Mouse (Mus musculus): ENCODE measurements around the gene Elk4.

Elk4 gene

DNA sequence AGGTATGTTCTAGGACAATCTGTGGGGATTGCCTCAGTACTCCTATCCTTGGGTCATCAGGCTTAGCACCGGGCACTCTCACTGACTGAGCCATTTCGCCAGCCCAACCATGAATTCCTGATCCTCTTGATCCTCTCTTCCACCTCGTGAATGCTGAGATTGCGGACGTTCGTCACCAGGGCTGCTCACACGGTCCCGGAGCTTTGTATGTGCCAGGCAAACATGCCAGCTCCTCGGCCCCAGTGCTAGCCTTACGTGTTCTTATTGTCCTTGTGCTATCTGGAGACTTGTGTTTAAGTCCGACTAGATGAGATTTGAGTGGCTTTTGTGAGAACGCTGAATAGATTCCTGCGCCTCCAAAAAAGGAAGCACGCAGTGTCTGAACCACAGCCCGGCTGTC is 20.0 kb upstream of the Elk4 start:
- no peak for DNase-seq (ENCODE audit: low spot score)

DNA sequence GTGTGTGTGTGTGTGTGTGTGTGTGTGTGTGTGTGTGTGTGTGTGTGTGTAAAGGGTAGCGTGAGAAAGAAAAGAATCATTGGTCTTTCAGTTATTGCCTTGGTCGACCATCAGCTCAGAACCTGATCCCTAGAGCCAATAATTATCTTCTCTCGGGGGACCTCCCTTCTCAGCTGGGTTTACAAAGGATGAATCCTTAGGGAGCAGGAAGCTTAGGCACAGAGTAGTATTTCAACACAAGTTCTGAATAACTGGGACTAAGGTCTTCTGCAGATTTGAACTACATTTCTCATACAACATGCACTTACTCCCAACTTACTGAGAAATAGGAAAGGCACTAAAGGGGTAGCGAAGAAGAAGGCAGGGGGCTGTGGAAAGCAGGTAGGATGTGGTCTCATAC is 17.9 kb upstream of the Elk4 start:
- no peak for DNase-seq (ENCODE audit: low spot score)

DNA sequence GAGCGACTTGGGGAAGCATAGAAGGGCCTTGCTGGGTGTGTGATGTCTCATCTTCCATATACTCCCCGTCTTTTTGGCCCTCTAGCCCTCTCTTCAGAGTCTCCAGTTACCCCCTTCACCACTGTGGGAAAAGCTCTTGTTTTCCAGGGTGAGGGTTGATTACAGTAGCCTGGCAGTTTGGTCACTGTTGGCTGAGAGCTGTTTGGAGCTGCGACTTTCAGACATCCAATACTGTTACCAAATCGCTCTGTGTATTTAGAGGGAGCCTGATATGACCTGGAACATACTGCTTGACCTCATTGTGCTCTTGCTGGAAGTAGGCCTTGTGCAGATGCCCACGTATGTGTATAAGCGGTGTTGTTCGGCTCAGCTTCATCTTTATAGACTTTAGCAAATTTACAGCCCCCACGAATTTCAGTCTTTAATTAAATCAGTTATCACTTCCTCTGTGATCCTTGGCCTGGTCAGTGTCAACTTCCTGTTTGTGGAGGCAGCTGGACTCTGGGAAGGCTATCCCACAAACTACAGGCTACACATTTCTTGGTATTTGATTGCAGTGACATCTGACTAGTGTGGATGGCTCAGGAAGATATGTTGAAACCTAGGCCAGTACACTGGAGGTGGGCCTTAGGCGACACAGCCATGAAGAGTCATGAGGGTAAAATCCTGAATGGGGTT is 17.2 kb upstream of the Elk4 start:
- DNase-seq (ENCODE audit: low spot score), result no peak

DNA sequence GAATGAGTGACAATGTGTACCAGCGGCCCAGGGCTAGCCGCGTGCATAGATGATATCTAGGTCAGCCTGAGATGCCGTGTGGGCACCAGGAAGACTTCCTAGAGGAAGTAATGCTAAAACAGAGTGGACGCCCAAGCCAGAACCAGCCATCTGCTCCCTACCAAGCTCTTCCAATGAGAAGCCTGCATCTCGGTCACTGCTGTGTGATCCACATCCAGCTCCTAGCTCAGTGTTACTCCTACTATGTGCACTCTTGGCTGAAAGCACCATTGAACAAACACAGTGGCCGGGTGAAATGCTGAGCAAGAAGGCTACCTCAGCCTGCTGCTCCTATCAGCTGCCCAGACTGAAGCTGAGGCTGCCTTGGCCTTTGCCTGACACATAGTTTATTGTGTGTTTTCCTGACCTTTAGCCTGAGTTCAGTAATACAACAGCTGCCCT is 14.8 kb upstream of the Elk4 start:
- DNase-seq (ENCODE audit: low spot score), result no peak

DNA sequence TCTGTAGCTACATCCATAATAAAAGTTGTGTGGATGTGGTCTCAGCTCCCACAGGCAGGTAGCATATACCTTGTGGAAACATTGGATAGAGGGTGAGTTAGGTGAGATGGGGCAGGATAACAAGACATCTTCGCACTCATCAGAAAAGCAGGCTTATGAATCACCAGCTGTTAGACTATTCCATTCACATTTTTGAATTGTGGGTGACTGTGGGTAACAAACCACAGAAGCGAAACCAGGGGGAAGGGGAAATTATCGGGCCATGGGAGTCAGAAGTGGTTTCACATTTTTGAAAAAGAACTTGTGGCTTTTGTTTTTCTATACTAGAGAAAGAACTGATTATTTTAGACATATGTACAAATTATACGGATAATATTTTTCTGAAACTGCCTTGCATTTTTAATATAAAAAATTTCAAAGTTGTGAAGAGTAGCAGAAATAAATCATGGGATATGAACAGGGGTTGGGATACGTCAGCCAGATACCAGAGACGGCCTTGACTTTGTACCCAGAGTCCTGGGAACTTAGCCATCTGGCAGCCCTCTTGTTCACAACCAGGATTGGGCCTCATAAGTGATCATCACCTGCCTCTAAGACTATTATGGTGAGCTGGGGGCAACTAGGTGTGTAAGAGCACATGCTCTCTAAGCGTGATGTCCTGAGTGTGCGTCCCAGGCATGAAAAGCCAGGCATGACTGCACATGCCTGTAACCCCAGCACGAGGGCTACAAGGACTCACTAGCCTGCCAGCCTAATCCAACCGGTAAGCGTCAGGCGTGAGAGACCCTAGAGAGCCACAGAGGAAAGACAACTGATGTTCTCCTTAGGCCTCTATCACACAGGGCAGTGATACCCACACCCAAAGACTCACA is 14.0 kb upstream of the Elk4 start:
- DNase-seq (ENCODE audit: low spot score), result no peak

DNA sequence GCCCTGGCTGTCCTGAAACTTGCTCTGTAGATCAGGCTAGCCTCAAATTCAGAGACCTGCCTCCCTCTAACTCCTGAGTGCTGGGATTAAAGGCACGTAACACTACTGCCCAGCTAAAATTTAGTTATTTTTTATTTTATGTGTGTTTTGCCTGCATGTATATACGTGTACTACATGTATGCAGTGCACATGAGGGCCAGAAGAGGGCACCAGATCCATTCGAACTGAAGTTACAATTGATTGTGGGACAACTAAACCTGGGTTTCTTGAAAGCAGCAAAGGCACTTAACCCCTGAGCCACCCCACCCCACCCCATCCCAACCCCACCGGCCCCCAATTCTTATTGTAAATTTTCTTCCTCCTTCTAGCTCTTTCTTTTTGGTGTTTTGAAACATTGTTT is 12.3 kb upstream of the Elk4 start:
- DNase-seq (ENCODE audit: low spot score), result peak; percentile 58

DNA sequence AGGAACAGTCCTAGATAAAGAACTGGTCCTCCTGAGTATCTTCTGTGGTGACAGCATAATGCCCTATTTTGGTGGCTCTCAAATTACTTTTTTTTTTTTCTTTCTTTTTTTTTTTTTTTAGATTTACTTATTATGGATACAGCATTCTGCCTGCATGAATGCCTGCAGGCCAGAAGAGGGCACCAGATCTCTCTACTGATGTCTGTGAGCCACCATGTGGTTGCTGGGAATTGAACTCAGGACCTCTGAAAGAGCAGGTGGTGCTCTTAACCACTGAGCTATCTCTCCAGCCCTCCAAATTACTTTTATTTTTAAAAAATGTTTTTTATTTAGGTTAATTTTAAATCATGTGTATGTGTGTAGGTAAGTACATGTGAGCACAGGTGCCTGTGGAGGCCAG is 6.9 kb upstream of the Elk4 start:
- DNase-seq (ENCODE audit: low spot score), result no peak

DNA sequence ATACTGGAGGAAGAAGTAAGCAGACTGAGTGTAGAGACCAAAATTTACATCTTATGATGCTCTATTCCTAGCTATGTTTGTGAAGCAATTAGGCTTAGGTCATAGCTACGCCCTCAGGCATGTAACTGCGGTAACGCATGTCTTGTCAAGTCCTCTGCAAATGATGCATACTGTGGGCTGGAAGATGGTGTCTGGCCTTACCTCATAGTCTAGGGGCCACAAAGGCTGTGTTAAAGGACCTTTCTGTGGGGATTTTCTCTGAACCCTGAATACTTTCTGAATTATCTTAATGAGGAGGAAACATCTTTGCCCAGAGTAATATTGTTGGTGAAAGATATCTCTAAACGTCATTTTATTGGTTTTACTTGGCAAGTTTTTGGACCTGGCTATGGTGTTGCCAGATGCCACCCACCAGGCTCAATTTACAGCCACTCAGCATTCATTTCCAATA is 5.5 kb upstream of the Elk4 start:
- DNase-seq (ENCODE audit: low spot score), result no peak

DNA sequence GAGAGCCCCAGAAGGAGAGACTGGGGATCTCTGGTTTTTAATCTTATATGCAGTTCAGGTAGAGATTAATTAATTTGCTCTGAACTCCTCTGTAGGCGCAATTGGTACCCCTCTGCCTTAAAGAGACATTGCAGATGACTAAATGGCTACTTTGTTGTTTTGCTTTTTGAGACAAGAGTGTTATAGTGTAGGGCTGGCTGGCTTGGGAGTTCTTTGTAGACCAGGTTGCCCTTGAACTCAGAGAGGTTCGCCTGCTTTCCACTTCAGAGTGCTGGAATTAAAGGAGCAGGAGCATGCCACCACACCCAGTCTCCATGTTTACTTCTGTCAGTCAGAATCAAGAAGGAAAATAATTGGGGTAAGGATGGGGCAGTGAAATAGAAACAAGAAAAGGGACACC is 4.3 kb upstream of the Elk4 start:
- DNase-seq (ENCODE audit: low spot score), result no peak

DNA sequence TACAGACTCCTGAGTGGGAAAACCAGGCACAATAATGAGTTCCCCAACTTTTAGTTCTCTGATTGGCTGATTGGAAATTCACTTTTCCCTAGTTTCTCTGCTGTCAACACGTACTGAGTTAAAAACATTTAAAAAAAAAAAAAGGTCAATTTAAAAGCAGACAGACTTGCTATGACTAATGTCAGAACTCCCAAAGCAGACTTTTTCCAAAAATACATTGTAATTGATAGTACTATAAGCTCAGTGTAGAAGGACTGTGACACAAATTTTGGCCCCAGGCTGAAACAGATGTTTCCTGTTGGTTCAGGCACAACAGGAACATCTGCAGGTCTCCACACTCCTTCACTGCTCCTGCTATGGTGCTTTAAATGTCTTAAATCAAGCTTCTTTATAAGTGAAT is 3.6 kb upstream of the Elk4 start:
- DNase-seq (ENCODE audit: low spot score), result no peak

DNA sequence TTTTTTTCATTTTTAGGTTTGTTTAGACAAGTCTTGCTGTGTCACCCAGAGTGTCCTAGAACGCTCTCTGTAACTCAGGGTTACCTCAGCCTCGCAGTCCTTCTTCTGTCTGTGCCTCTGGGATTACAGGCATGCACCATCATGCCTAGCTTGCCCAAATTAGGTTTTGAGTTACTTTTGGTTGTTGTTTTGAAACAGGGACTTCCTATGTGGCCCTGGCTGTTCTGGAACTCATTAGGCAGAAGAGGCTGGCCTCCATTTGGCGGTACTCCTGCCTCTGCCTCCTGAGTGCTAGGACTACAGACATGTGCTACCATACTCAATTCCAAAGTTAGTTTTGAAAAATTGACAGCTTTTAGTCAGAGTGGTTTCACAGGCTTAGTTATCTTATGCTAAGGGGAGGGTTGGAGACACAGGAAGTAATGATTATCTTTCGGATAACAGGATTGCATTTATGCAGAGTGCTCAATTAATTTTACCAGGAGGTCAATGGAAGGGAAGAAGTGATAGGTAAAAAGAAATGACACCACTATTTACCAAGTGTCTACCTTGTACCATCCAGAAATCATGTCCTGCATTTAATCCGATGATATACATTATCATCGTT is 2.7 kb upstream of the Elk4 start:
- no peak for DNase-seq (ENCODE audit: low spot score)

DNA sequence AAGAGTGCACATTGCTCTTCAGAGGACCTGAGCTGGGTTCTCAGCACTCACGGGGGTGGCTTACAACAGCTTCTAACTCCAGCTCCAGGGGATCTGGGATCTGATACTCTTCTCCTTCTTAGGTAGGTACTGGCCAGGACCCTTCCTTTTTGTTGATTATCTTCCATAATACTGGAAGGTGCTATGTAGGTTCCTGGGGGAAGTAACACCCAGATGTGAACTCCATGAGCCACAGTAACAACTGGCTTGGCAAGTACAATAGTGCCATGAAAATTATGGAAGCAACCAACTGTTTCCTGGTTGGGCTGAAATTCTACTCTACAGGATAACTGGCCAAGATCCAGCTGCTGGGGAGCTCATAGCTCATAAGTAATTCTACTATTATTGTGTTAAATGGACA is 1.9 kb upstream of the Elk4 start:
- DNase-seq (ENCODE audit: low spot score), result no peak

DNA sequence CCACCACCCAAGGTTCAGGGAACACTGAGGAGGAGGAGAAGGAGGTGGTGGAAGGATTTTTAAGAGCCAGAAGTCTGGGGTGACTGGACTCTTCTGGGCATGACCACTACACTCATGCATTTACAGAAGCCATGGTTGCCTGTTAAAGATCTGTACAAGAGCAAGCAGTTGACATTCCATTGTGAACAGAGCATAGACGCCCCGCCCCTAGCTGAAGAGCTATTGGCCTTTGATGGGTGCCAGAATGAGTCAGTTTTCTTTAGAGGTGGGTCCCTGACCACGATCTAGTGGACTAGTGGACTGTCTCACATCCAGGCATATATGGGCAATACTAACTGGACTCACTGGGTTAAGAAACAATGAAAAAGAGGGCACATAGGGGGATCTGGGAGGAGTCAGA is 1.4 kb upstream of the Elk4 start:
- no peak for DNase-seq (ENCODE audit: low spot score)

DNA sequence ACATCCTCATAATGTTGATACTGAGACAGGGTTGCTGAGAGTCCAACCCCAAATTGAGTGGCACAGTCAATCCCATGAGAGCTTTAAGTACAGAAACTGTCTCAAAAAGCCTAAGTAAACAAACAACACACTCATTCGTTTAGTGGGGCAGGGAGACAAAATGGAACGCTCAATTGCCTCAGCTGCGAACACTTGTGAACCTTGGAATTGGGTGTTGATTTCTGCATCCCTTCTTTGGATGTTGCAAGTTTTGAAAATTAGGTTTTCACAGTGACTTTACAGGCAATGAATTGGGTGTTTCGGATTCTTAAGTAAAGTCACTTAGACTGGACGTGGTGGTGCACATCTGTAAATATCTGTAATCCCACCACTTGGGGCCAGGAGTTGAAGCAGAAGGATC is 686 bp upstream of the Elk4 start:
- DNase-seq (ENCODE audit: low spot score), result no peak

DNA sequence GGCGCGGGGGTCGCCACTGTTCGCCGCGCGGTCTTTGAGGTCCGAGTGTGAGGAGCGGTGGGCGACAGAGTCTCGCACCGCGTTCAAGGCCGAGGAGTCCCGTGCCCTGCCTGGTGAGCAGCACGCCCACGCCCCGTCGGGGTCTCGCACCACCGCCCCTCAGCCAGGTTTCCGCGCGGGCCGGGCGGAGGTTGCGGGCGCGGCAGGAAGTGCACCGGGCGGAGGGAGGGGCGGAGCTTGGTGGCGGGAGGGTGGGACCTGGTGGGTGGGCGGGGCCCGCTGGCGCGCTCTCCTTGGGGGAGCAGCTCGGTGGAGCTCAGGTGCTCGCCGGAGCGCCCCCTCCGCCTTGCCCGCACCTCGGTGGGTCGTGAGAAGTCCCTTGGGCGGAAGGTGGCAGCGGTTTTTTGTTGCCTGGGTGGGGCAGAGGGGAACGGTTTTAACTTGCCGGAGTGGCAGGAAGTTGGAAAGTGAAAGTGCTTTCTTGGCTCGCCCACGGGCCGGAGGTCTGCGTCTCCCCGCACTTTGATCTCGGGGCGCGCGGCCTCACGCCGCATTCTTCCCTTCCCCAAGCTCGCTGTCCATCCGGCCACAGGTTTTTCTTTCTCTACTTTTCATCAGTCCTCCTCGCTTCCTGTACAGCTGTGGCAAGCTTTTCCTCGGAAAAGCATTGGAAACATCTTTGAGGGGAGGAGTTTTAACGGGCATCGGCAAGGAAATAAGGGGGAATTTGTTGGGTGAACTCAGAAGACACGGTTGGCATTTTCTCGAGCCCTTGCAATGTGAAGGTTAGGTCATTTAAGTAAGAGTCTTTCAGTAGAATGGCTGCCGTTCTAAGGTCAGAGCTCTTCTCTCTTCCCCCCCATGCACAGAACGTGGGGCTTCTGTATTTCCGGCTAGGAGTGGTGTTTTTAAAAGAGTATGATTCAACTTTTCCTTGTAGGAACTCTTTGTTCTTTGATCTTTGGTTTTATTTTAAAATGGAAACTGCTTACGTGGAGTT is 721 bp downstream of the Elk4 start:
- DNase-seq (ENCODE audit: low spot score), result peak; percentile 84

DNA sequence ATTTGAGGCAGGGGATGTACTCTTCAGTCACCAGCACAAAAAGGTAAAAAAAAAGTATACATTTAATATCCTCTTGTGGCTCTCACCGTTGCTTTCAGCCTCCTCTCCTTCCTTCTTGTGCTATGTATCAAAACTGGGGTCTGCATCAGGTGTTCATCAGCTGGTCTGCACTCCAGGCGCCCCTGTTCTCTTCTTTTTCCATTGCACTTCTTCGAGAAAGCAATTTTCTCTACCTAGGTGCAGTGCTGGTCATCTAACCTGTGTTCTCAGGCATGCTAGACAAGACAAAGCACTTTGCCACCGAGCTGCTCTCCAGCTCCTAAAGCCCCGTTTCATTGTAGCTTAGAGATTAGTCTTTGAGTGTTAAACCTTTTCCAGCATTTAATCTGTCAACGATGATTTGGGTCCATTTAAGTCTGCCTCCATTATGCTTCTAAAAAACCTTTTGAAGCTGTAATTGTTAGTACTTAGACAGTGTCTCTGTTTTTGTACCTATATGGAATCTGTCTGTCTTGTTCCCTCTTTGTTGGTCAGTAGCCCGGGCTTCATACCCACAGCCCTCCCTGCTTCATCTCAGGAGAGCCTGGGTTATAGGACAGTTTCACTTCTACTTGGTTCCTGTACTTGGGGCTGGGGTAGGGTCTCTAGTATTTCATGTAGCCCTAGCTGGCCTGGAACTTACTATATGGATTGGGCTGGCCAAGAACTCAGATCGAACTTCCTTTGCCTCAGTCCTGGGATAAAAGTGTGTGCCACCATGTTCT is 1.7 kb downstream of the Elk4 start:
- no peak for DNase-seq (ENCODE audit: low spot score)

DNA sequence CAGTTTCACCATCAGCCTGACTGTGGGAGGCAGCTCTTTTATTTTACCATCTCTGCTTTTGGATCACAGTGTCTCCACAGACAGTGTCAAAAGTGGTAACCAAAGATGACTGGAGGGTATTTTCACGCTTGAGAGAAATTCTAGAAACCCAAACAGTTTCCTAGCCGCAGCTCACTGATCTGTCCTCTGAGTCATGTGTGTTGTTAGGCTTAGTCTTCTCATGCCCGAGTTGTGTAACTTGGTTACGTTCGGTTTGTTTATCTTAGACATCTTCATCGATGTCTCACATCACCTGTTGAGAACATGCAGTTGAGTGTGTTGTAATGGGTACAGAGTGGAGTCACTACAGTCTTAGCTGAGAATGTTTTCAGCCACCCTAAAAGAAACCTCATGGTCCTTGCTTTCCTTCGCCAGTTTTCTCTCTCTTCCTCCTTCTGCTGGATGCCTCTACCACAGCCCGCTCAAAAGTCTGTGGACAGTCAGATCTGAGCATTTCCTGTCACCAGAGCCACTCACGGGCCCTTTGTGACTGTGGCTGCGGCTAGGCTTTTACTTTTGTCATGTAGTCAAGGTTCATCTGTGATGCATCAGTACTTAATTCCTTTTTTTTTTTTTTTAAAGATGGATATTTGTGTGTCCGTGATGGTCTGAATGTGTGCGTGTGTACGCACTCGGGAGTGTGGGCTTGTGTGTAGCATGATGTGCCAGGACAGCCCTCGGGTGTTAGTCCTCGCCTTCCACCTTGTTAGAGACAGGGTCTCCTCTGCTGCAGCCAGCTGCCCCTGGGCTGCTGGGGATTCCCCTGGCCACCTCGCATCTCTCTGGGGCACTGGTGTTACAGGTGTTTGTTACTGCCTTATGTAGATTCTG is 3.5 kb downstream of the Elk4 start:
- no peak for DNase-seq (ENCODE audit: low spot score)

DNA sequence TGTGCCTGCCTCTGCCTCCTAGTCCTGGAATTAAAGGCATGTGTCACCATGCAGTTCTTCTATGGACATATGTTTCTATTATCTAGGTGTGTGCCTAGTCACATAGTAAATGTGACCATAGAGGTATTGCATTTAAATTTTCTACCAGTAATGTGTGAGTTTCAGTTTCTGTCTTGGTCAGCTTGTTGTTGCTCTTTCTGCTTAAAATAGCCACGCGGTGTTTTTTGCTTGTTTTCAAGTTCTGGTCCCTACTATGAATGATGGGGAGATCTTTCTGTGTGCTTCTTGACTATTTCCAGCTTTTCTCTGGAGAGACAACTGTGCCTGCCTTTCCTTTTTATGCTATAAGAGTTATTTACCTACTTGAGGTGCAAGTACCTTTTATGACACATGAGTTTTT is 4.4 kb downstream of the Elk4 start:
- DNase-seq (ENCODE audit: low spot score), result no peak

DNA sequence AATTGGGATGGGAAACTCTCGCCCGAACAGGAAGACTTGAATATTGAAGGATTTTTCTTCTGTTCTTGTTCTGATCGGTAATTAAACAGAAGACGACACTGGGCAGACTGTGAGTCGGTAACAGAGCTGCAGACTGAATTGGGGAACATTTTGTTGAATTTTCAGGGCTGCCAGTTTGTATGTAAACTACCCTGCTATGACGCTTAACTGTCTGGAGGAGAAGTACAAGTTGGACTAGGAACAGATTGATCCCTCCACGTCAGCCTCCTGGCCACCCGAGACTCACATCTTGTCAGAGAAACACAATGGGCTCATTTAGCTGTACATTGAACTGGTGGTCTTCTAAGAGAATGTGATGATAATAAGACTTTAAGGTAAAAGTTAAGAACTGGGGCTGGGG is 5.5 kb downstream of the Elk4 start:
- DNase-seq (ENCODE audit: low spot score), result no peak

DNA sequence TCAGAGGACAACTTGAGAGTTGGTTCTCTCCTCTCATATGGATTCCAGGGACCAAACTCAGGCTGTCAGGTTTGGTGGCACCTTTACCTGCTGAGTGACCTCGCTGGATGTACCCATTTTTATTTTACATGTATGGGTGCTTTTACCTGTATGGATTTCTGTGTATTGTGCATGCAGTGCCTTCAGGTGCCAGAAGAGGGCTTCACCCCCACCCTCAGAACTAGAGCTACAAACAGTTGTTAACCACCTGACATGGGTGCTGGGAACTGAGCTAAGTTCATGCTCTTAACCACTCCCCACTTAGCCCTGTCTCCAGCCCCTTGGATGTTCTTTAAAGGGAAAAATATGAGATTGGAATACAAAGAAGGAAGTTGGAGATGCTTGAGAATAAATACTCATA is 7.4 kb downstream of the Elk4 start:
- DNase-seq (ENCODE audit: low spot score), result no peak
